Mouse (Mus musculus): ENCODE results near the gene P2rx5.

P2rx5 gene

GRCm38 (mm10) chr11:73159957-73160810 is at the start of gene P2rx5:
TSS of gene P2rx5 (plus strand) at chr11:73160421.
- DNase-seq = no peak

DNA sequence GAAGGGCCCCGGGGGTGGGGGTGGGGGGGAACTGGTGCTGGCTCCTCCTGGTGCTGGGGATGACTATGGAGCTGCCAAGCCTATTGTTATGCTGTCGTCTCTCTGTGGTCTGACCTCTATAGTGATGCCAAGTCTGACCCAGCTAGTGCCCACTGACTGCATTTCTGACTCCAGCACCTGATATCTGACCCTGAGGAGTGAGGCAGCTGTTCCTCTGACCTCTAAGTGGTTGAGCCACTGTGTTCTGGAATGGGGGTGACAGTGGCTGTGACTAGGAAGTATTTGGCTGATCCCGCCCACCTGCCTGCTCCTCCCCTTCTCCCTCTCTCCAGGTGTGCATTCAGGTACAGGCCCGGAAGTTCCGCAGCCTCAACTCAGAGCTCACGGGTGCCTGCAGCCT is 48.8 kb upstream of the P2rx5 start:
- DNase-seq = no peak

DNA sequence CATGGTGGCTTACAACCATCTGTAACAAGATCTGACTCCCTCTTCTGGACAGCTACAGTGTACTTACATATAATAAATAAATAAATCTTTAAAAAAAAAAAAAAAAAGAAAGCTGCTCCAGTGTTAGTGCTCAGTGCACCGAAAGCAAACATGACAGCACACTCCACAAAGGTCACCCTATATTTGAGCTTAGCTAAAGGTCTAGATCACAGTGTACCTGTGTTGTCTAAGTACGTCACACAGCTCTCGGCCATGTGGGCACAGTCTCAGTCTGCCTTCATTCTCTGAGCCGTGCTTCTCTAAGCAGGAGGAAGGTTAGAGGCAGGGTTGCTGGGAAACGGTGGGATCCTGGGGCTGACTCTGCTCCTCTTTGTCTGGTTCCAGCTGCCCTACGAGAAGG is 33.7 kb upstream of the P2rx5 start:
- no peak for DNase-seq

GRCm38 (mm10) chr11:73131020-73131419 is 29.2 kb upstream of the P2rx5 start:
- peak in 1 of 2 experiments; percentile 23 for DNase-seq

DNA sequence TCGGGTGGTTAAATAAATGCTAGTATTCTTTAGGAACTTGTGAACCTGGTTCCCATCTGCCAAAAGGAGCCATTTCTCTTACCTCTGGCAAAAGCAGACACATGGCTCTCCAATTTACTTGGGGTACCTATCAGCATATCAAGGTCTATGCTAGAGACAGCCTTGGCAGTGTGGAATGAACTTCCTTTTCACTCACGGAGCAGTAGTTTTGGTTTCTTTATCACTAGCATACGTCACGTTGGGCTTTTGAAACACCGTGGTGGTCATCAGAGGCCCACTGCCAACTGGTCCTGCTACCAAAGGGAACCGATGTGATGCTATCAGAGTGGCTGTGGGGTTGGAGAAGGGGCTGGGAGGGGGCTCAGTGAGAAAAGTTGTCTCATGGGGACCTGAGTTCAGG is 27.2 kb upstream of the P2rx5 start:
- DNase-seq = no peak

GRCm38 (mm10) chr11:73134222-73134621 is 26.0 kb upstream of the P2rx5 start:
- DNase-seq = no peak

GRCm38 (mm10) chr11:73136587-73136986 is 23.6 kb upstream of the P2rx5 start:
- no peak for DNase-seq

GRCm38 (mm10) chr11:73137116-73137515 is 23.1 kb upstream of the P2rx5 start:
- DNase-seq = peak in 1 of 2 experiments; percentile 15

DNA sequence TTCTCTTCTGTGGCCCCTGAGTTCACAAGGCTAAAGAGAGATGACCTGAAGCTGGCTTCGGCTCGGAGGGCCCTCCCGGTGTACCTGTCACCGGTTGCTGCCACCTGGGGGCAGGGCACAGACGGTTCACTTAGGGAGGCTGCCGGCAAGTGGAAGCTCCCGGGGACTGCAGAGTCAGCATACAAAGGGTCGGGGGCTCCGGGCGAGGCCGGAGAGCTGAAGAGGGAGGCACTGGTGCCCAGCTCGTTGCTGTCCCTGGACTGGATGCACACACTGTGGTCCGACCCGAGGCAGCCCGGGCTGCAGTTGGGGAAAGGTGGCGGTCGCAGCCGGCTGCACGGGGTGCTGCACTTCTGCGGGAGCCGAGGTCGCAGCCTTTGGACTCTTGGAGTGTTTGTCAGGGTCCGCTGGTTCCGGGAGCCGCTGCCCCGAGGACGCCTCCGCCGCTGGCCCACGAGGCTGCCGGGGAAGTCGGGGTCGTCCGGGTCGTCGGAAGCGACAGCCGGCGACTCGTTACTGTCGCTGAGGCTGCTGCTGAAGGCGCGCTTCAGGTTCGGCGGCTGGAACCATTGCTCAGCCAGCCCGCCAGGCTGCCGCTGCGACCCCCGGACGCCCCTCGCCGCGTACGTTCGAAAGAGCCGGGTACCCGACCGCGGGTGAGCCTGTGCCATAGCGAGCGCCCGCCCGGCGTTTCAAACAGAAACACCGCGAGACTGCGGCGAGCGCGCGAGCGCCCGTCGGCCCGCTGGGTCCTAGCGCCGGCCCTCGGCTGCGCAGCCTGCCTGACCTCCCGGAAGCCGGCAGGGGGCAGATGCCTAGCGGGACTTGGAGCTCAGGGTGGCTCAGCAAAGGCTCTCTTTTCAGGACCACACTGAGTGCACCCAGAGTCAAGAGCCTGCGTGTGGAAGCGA is 22.4 kb upstream of the P2rx5 start, which contains the start of gene Haspin:
TSS of gene Haspin (minus strand) at position 704 of the 911 bp plus-strand sequence.
- DNase-seq = peak; percentile 81 to 92

GRCm38 (mm10) chr11:73144261-73144681 is 15.9 kb upstream of the P2rx5 start:
- no peak for DNase-seq

DNA sequence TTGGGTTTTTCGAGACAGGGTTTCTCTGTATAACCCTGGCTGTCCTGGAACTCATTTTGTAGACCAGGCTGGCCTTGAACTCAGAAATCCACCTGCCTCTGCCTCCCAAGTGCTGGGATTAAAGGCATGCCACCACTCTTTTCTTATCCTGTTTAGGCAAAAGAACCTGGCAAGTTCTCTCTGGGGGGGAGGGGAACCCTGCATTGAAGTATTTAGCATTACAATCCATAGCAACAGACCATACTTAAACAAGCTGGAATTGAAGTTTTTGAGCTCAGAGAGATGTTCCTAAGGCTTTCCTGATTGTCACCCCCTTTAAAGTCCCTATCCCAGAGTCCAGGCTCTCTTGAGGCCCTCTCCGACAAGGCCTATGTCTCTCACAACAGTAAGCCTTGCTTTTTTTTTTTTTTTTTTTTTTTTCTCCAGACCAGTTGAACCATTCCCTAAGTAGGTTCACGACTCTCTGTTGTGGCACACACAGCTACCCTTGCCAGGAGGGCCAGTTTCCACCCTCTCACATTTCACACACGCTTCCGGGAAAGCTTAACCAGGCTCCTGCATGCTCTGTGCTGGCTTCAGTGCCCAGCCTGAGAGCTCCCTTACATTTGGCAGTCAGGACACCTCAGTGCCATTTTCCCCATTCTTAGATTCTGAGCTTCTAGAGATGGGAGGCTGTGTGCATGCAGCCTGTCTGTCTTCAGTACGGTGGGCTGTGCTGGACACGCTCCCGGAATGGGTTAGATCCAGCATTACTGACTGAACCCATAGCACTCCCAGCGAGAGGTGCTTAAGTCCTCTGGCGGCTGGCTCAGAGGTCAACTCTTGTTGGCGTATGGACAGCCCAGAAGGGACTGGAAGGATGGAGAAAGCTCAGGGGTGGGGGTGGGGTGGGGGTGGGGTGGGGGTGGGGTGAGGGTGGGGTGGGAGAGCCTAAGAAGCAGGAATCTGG is 13.9 kb upstream of the P2rx5 start:
- no peak for DNase-seq

DNA sequence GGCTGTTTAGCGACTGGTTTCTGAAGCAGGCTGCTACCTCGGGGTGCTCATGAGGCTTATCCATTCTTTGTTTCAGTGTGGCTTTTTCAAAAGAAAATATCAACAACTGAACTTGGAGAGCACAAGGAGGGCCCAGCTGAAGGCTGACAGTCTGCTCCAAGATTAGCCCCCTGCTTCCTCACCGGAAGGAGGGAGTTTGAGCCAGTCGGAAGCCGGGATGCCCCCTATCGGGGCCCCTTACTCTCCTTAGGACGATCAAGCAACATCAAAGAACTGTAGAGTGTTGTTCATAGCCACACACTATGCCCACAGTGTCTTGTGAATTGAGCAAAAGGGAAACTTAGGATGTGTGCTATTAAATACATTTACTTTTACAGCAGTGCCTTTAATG is 13.3 kb upstream of the P2rx5 start:
- no peak for DNase-seq

DNA sequence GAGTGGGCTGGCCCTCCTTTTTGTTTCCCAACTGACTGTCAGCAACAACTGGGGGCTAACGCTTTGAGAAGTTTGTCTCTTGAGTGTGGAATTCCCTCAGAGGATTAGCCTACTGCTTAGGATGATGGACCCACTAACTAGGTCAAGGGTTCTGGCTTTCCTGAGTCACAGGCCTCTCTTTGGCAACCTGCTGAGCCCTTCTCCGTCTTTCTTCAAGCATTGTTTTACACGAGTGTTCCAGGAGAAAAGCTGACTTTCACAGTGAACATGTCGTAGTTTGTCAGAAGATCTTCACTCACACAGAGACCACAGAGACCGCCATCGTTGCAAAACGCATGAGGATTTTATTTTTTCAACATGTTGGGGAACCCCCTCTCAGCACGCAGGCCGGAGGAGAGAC is 12.0 kb upstream of the P2rx5 start:
- DNase-seq = no peak

DNA sequence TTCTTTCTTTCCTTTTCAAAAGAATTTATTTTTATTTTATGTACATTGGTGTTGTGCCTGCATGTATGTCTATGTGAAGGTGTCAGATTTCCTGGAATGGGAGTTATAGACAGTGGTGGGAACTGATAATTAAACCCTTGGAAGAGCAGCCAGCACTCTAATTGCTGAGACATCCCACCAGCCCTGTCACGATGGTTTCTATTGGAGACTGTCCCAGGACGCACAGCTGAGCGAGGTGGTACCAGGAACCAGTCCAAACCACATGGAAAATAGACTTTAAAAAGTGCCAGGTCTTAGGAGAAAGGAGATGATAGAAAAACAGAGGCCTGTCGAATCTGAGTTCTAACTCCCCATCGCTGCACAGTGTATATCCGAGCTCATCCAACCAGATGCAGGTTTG is 5.2 kb upstream of the P2rx5 start:
- DNase-seq = no peak

DNA sequence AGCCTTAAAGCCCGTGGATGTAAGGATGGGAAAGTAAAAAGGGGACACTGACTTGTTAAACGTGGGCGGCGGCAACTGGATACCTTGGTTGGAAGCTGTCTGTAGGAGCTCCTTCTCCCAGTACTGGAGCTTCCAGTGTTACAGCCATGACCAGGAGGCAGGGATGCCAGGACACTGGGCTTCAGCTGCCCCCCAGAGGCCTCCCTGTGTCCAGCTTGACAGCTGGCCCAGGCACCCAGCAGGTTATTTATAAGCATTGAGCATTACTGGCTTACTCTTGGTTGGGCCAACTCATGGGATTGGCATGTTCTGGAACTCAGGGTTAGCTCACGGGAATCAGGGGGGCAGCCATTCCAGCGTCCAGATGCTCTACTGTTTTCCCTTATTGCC is 585 bp downstream of the P2rx5 start:
- no peak for DNase-seq

- DNase-seq = no peak
Measured at GRCm38 (mm10) chr11:73161616-73162015, 1.4 kb downstream of the P2rx5 start.

GRCm38 (mm10) chr11:73162284-73162683 is 2.1 kb downstream of the P2rx5 start:
- no peak for DNase-seq

- no peak for DNase-seq
Measured at GRCm38 (mm10) chr11:73168071-73168470, 7.8 kb downstream of the P2rx5 start.

- no peak for DNase-seq
Measured at GRCm38 (mm10) chr11:73168576-73168975, 8.4 kb downstream of the P2rx5 start.

DNA sequence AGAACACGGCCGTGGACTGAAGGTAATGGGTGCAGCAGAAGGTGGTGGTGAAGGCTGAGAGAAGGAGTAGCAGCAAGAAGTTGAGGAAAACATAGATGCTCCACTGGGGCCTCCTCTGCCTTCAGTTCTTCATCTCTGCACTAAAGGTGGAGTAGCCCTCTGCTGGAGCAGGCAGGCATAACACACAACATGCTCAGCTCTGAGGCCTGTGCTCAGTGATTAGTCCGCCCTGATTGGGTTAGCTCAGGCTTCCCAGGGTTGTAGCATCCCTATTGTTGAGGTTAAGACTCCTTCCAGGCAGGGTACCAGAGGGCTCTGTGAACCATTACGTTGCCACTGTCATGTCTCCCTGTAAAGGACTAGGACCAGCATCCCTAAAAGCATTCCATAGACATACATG is 9.0 kb downstream of the P2rx5 start:
- DNase-seq = peak in 1 of 2 experiments; percentile 59

DNA sequence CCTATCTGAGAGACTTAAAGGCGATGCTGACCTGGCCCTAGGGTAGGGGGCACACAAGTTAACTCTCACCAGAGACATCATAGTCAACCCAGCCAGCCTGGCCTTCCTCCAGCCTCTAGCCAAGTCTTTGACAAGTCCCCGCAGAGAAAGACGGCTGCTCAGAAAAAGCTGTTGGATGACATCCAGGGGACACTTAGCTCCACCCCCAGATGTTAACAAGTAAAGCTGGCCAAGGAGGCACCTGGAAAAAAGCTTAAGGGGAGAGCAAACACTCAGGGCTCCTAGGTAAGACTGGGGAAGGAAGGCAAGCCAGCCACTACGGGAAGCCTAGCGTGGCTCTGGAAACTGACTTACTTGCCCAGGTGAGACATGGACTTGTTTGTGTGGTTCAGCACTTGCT is 12.0 kb downstream of the P2rx5 start:
- DNase-seq = no peak

DNA sequence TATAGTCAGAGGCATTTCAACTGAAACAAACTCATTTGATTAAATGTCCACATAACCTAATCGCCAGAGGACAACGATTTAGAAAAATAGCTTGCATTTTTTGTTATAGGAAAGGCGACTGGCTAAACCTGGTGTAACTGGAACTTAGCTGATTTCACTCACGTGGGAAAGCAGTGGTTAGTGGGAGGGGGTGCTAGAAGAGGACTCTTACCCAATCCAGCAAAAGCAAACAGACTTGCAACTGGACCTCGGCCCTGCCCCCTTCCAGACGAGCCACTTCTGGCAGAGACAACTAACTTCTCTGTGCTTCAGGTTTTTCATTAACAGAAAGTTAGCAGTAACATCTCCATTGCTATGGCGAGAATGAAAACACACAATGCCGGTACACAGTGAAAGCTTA is 15.4 kb downstream of the P2rx5 start:
- no peak for DNase-seq

GRCm38 (mm10) chr11:73176186-73176585 is 16.0 kb downstream of the P2rx5 start:
- DNase-seq = no peak
